ENCODE assay signal across 31 mouse cellular contexts in the genomic region with DNA sequence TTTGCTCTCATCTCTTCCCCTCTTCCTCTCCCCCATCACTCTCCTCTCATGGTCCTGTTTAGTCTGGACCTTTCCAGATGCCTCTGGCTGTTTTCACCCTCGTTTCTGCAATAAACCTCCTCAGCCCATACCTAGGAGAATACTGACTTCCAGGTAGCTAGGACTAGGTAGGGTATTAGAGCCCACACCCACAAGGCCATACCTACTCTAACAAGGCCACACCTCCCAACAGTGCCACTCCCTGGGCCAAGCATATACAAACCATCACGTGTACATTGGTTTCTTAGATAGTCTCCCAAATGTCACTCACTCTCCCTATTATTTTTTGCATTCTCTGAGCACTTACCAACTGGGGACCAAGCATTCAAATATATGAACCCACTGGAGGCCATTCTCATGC.
"Had no signal": no experiment of that assay in that cellular context is flagged by ENCODE, and none has a peak within 500 bp of the region (broad histone marks: within the 10 kb centered on the region; RNA-seq: fewer than 3 reads in every experiment).

No protein-coding gene starts in this region.

- H3K4me3 ChIP-seq: limb, embryonic 10.5 days; limb, embryonic 12.5 days; limb, embryonic 13.5 days; limb, embryonic 15.5 days; liver, embryonic 12.5 days; liver, embryonic 13.5 days; liver, embryonic 15.5 days; lung, embryonic 15.5 days; megakaryocyte, embryonic 14.5 days; midbrain, embryonic 10.5 days; midbrain, embryonic 12.5 days; midbrain, embryonic 13.5 days; midbrain, embryonic 15.5 days; myocyte had no signal

- H3K4me2 ChIP-seq: limb, embryonic 12.5 days; limb, embryonic 13.5 days; limb, embryonic 15.5 days; liver, embryonic 11.5 days; liver, embryonic 12.5 days; liver, embryonic 13.5 days; liver, embryonic 15.5 days; lung, embryonic 14.5 days; lung, embryonic 15.5 days; midbrain, embryonic 11.5 days; midbrain, embryonic 12.5 days; midbrain, embryonic 13.5 days; midbrain, embryonic 15.5 days had no signal

- H3K36me3 ChIP-seq: limb, embryonic 10.5 days; limb, embryonic 12.5 days; limb, embryonic 13.5 days; limb, embryonic 15.5 days; liver, embryonic 12.5 days; liver, embryonic 13.5 days; liver, embryonic 15.5 days; lung, embryonic 15.5 days; midbrain, embryonic 10.5 days; midbrain, embryonic 12.5 days; midbrain, embryonic 13.5 days; midbrain, embryonic 15.5 days had no signal

- H3K9me3 ChIP-seq: limb, embryonic 10.5 days; limb, embryonic 12.5 days; limb, embryonic 13.5 days; limb, embryonic 15.5 days; liver, embryonic 12.5 days; liver, embryonic 13.5 days; liver, embryonic 15.5 days; lung, embryonic 15.5 days; megakaryocyte, embryonic 14.5 days; midbrain, embryonic 10.5 days; midbrain, embryonic 12.5 days; midbrain, embryonic 13.5 days; midbrain, embryonic 15.5 days had no signal

- H3K27ac ChIP-seq: limb, embryonic 10.5 days; limb, embryonic 12.5 days; limb, embryonic 13.5 days; limb, embryonic 15.5 days; liver, embryonic 12.5 days; liver, embryonic 13.5 days; liver, embryonic 14.5 days; liver, embryonic 15.5 days; lung, embryonic 15.5 days; macrophage; midbrain, embryonic 10.5 days; midbrain, embryonic 12.5 days; midbrain, embryonic 13.5 days; midbrain, embryonic 15.5 days had no signal

- H3K4me1 ChIP-seq: limb, embryonic 10.5 days; limb, embryonic 12.5 days; limb, embryonic 13.5 days; limb, embryonic 15.5 days; liver, embryonic 12.5 days; liver, embryonic 13.5 days; liver, embryonic 15.5 days; lung, embryonic 15.5 days; megakaryocyte, embryonic 14.5 days; midbrain, embryonic 12.5 days; midbrain, embryonic 13.5 days; midbrain, embryonic 15.5 days had no signal

- DNase-seq: left cerebral cortex, postnatal 4 days; liver; liver, embryonic 13.5 days; liver, postnatal 0 days; lung, adult 18-20 months; lung, adult 2 months; lung, embryonic 14.5 days; lung, postnatal 10 days; lung, postnatal 14 days; lung, postnatal 36 days; lung, postnatal 4 days; midbrain, embryonic 14.5 days had no signal

- H3K9ac ChIP-seq: limb, embryonic 12.5 days; limb, embryonic 13.5 days; limb, embryonic 15.5 days; liver, embryonic 12.5 days; liver, embryonic 13.5 days; liver, embryonic 14.5 days; liver, embryonic 15.5 days; liver, postnatal 0 days; lung, embryonic 14.5 days; lung, embryonic 15.5 days; midbrain, embryonic 12.5 days; midbrain, embryonic 13.5 days; midbrain, embryonic 15.5 days had no signal

- ATAC-seq: liver, embryonic 12.5 days; liver, postnatal 0 days; lung, postnatal 0 days; midbrain, embryonic 13.5 days; midbrain, embryonic 15.5 days; midbrain, embryonic 16.5 days had no signal

- H3K27me3 ChIP-seq: limb, embryonic 12.5 days; limb, embryonic 13.5 days; limb, embryonic 15.5 days; liver, embryonic 13.5 days; liver, embryonic 15.5 days; lung, embryonic 15.5 days; midbrain, embryonic 12.5 days; midbrain, embryonic 13.5 days; midbrain, embryonic 15.5 days had no signal
